Mouse (Mus musculus) liver, embryonic 14.5 days (tissue): Measurements from ENCODE around the gene Htr2b. TPM values are rescaled to one million over a fixed set of nuclear protein-coding genes. Genes with fewer than 3 reads are reported as not detected.

Source experiments
- ATAC-seq: fragments of 200-750 bp; cut with Nextera tagmentation; 2 replicates; pipeline ENCODE4 v1.8.0; 2017; ENCODE audit warnings: moderate number of reproducible peaks, mild to moderate bottlenecking, moderate library complexity; ENCODE audit not compliant: insufficient read depth
- DNase-seq, 3 experiments: peaks; one replicate each; pipeline ENCODE4 v3.0.0-alpha.2; 2012 to 2013; ENCODE audit warnings: low read depth in 3 of 3, low spot score in 3 of 3
- H3K27ac ChIP-seq: fragments of 300-500 bp; sonication (generic); 2 replicates; pipeline ENCODE4 v1.5.1; 2014; ENCODE audit warnings: moderate library complexity, mild to moderate bottlenecking, control low read depth, inconsistent platforms
- H3K27me3 ChIP-seq: fragments of 300-500 bp; sonication (generic); 2 replicates; pipeline ENCODE4 v1.6.1; 2014; ENCODE audit warnings: mild to moderate bottlenecking, low read length, moderate library complexity; ENCODE audit not compliant: control insufficient read depth, insufficient read depth
- H3K36me3 ChIP-seq: fragments of 300-500 bp; sonication (generic); replicated peaks from 2 replicates; pipeline ENCODE4 v1.6.1; 2014; ENCODE audit warnings: low read depth; ENCODE audit not compliant: control insufficient read depth, insufficient read depth
- H3K4me1 ChIP-seq, 2 experiments: fragments of 200-500 bp in 1 of 2; fragments of 300-500 bp in 1 of 2; sonication (generic) in 1 of 2; replicated peaks; 2 replicates each; pipeline ENCODE4 v1.6.1; 2012 to 2014; ENCODE audit warnings: antibody characterized with exemption in 1 of 2, inconsistent platforms in 1 of 2, low read length in 1 of 2; ENCODE audit not compliant: control insufficient read depth in 2 of 2, insufficient read depth in 2 of 2
- H3K4me2 ChIP-seq: fragments of 300-500 bp; sonication (generic); 2 replicates; pipeline ENCODE4 v1.6.1; 2014; ENCODE audit warnings: low read depth, mild to moderate bottlenecking, control low read depth, moderate library complexity
- H3K4me3 ChIP-seq, 2 experiments: fragments of 200-500 bp in 1 of 2; fragments of 300-500 bp in 1 of 2; sonication (generic) in 1 of 2; 2 replicates each; pipeline ENCODE4 v1.5.1; 2012 to 2014; ENCODE audit warnings: low read depth in 2 of 2, low read length in 2 of 2, mild to moderate bottlenecking in 2 of 2, control low read depth in 1 of 2, inconsistent platforms in 1 of 2, moderate library complexity in 1 of 2; ENCODE audit not compliant: insufficient read depth in 1 of 2
- H3K9ac ChIP-seq: fragments of 300-500 bp; sonication (generic); replicated peaks from 2 replicates; pipeline ENCODE4 v1.6.1; 2014; ENCODE audit warnings: mild to moderate bottlenecking, control low read depth, moderate library complexity
- H3K9me3 ChIP-seq: fragments of 300-500 bp; sonication (generic); 2 replicates; pipeline ENCODE4 v1.6.1; 2016; ENCODE audit warnings: low read length, mixed read lengths; ENCODE audit not compliant: control insufficient read depth
- CTCF ChIP-seq: IDR thresholded peaks from 2 replicates; pipeline ENCODE4 v1.5.1; 2016; ENCODE audit warnings: antibody characterized with exemption, low read depth, control low read depth
- EP300 ChIP-seq: IDR thresholded peaks from 2 replicates; pipeline ENCODE4 v1.6.1; 2016; ENCODE audit warnings: antibody characterized with exemption, low read depth
- WGBS: fragments of 180-500 bp; shearing (Covaris S2); extraction: QIAGEN DNeasy Blood & Tissue Kit; methylation state at CpG from one replicate; pipeline ENCODE4 v1.1.7; 2014; ENCODE audit not compliant: insufficient replicate concordance; 5-methylcytosine and 5-hydroxymethylcytosine counted together
- polyA plus RNA-seq, 2 experiments: library from polyadenylated mRNA; depleted of rRNA in 1 of 2; stranded (reverse) in 1 of 2; unstranded in 1 of 2; fragments of >200 nt; fragmentation: Nextera tagmentation in 1 of 2; extraction: Ambion mirVana in 1 of 2; gene quantifications; 2 replicates each; pipeline versions ENCODE4 v1.2.1 to v1.2.3; 2012 to 2014

Gene Htr2b
- polyA plus RNA-seq (2012; rRNA removed) (0.02 TPM in 1 of 2 replicates, not detected in the other), polyA plus RNA-seq (2014; fragmentation: Nextera tagmentation; extraction: Ambion mirVana) (0.06 TPM in 1 of 2 replicates, not detected in the other)

- DNase-seq (no peak), ATAC-seq (no peak)
- H3K9me3 ChIP-seq = no peaks in the 10 kb centered on the region
- H3K9ac ChIP-seq = no peak within 1 kb of the TSS
- TF ChIP-seq EP300 (no peak), CTCF (no peak)
- H3K27me3 ChIP-seq = no peaks in the 10 kb centered on the region
- H3K4me3 ChIP-seq = no peak within 1 kb of the TSS
- no peak within 1 kb of the TSS for H3K4me2 ChIP-seq
- no peaks in the 10 kb centered on the region for H3K4me1 ChIP-seq
- 78% methylated on average over 6 of the region's 6 CpGs for WGBS
- no peak within 1 kb of the TSS for H3K27ac ChIP-seq
- H3K36me3 ChIP-seq = peaks cover 13% of the 10 kb centered on the region
These were observed at the start of gene Htr2b for GRCm38 (mm10) chr1:86111779-86112178. TSS of gene Htr2b (minus strand) at chr1:86111970.

GRCm38 (mm10) chr1:86161061-86161460, 49.3 kb upstream of the Htr2b start:
- ATAC-seq = peak; percentile 88
- DNase-seq = peak; percentile 57 to 70 (median 65)

DNA sequence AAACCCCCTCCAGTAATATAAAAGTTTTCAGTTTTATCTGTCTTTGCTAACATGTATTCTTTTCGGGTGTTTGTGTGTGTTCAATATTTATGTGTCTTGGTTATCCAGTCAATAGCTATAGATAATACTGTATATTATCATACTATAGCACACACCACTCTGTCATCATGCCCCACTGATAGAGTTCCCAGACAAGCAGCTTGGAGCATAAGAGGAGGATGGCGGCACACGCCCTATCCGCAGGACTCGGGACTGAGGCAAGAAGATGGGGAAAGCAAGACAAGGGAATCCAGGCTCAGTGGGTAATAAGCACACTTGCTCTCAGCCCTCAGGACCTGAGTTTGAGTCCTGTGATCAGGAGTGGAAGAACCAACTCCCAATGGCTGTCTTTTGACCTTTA, 48.7 kb upstream of the Htr2b start:
- 22% methylated on average over 5 of the region's 5 CpGs for WGBS
- Histone ChIP-seq H3K27ac (peak overlapping the region; percentile 92), H3K4me2 (peak overlapping the region; percentile 62), H3K9ac (no peak overlapping the region; the same call in 1 of the 2 replicates), H3K27me3 (no peaks in the 10 kb centered on the region), H3K36me3 (peaks cover 8% of the 10 kb centered on the region), H3K4me3 (peak overlapping the region in 1 of 2 experiments; percentile 26; a peak in 1 of 4 replicates), H3K9me3 (no peaks in the 10 kb centered on the region), H3K4me1 (peaks cover 34 to 35% of the 10 kb centered on the region in 2 experiments)
- ATAC-seq (peak; percentile 96), DNase-seq (peak; percentile 69 to 72 (median 71))
- TF ChIP-seq EP300 (peak; percentile 76), CTCF (no peak)

More at GRCm38 (mm10) chr1:86161061-86161460, 49.3 kb upstream of the Htr2b start:
- H3K9me3 ChIP-seq = no peaks in the 10 kb centered on the region
- H3K4me3 ChIP-seq = peak overlapping the region in 1 of 2 experiments; percentile 26; a peak in 1 of 4 replicates
- peak overlapping the region; percentile 92 for H3K27ac ChIP-seq
- TF ChIP-seq EP300 = peak; percentile 88
- TF ChIP-seq CTCF = no peak
- peak overlapping the region; percentile 62 for H3K4me2 ChIP-seq
- peak overlapping the region; percentile 39 for H3K9ac ChIP-seq
- 12% methylated on average over 5 of the region's 5 CpGs for WGBS
- H3K36me3 ChIP-seq = peaks cover 11% of the 10 kb centered on the region
- peaks cover 28 to 32% of the 10 kb centered on the region in 2 experiments for H3K4me1 ChIP-seq
- no peaks in the 10 kb centered on the region for H3K27me3 ChIP-seq

- Histone ChIP-seq H3K27me3 (no peaks in the 10 kb centered on the region), H3K4me1 (peaks cover 38% of the 10 kb centered on the region in 2 experiments), H3K4me2 (peak overlapping the region; percentile 62), H3K36me3 (peaks cover 8% of the 10 kb centered on the region), H3K9me3 (no peaks in the 10 kb centered on the region), H3K9ac (no peak overlapping the region; the same call in 1 of the 2 replicates), H3K4me3 (no peak overlapping the region), H3K27ac (peak overlapping the region; percentile 92)
- TF ChIP-seq EP300 = peak; percentile 56; the same call in 1 of the 2 replicates
- no peak for TF ChIP-seq CTCF
- DNase-seq (peak; percentile 46 to 54 (median 51)), ATAC-seq (peak; percentile 75)
- 44% methylated on average over 6 of the region's 6 CpGs for WGBS
These were observed 48.3 kb upstream of the Htr2b start for GRCm38 (mm10) chr1:86160059-86160458.

- H3K9me3 ChIP-seq = no peaks in the 10 kb centered on the region
- H3K4me1 ChIP-seq = peaks cover 38 to 42% of the 10 kb centered on the region in 2 experiments
- no peak overlapping the region for H3K4me2 ChIP-seq
- WGBS = 77% methylated on average over 6 of the region's 6 CpGs
- peaks cover 5% of the 10 kb centered on the region for H3K36me3 ChIP-seq
- ATAC-seq = no peak
- no peaks in the 10 kb centered on the region for H3K27me3 ChIP-seq
- H3K27ac ChIP-seq = no peak overlapping the region
- TF ChIP-seq CTCF (no peak), EP300 (no peak)
- no peak overlapping the region for H3K4me3 ChIP-seq
- H3K9ac ChIP-seq = no peak overlapping the region
- DNase-seq = no peak
These were observed 44.8 kb upstream of the Htr2b start for GRCm38 (mm10) chr1:86156595-86156994.
